Mouse (Mus musculus) embryonic facial prominence, embryonic 10.5 days (tissue): ENCODE data around the gene Nptn. TPM values are rescaled to one million over a fixed set of nuclear protein-coding genes. Genes with fewer than 3 reads are reported as not detected.

ENCODE experiments used
- DNase-seq: peaks from one replicate; pipeline ENCODE4 v3.0.0-alpha.2; 2017; ENCODE audit warnings: low spot score
- H3K27ac ChIP-seq: fragments of 300-500 bp; sonication (generic); replicated peaks from 2 replicates; pipeline ENCODE4 v1.5.1; 2016; ENCODE audit warnings: mild to moderate bottlenecking
- H3K27me3 ChIP-seq: fragments of 300-500 bp; sonication (generic); replicated peaks from 2 replicates; pipeline ENCODE4 v1.6.1; 2016; ENCODE audit warnings: low read depth, mild to moderate bottlenecking; ENCODE audit not compliant: poor library complexity, severe bottlenecking
- H3K36me3 ChIP-seq: fragments of 300-500 bp; sonication (generic); replicated peaks from 2 replicates; pipeline ENCODE4 v1.6.1; 2016; ENCODE audit warnings: mild to moderate bottlenecking, moderate library complexity
- H3K4me1 ChIP-seq: fragments of 300-500 bp; sonication (generic); 2 replicates; pipeline ENCODE4 v1.6.1; 2016
- H3K4me3 ChIP-seq: fragments of 300-500 bp; sonication (generic); 2 replicates; pipeline ENCODE4 v1.5.1; 2016; ENCODE audit warnings: mild to moderate bottlenecking, moderate library complexity
- H3K9me3 ChIP-seq: fragments of 300-500 bp; sonication (generic); 2 replicates; pipeline ENCODE4 v1.6.1; 2016; ENCODE audit warnings: mild to moderate bottlenecking
- WGBS: fragments of 180-500 bp; shearing (Covaris S2); methylation state at CpG from one replicate; pipeline ENCODE4 v1.1.7; 2016; 5-methylcytosine and 5-hydroxymethylcytosine counted together
- polyA plus RNA-seq: library from polyadenylated mRNA; unstranded; fragments of >200 nt; fragmentation: Nextera tagmentation; extraction: Ambion mirVana; gene quantifications from 2 replicates; pipeline ENCODE4 v1.2.1, GENCODE M21; 2016

The Nptn gene
- polyA plus RNA-seq: 51.3 and 53.5 TPM in 2 replicates

- H3K4me1 ChIP-seq: peaks cover 23% of the 10 kb centered on the region
- H3K36me3 ChIP-seq: no peaks in the 10 kb centered on the region
- peak within 1 kb of the TSS; percentile 96 for H3K27ac ChIP-seq
- no peaks in the 10 kb centered on the region for H3K27me3 ChIP-seq
- H3K9me3 ChIP-seq: no peaks in the 10 kb centered on the region
- DNase-seq: peak; percentile 99
- H3K4me3 ChIP-seq: peak within 1 kb of the TSS; percentile 97
- 2% methylated on average over 49 of the region's 56 CpGs for WGBS
Measured at GRCm38 (mm10) chr9:58581958-58582540, at the start of gene Nptn. Gene Nptn (plus strand): TSS chr9:58582240.

GRCm38 (mm10) chr9:58533322-58533721, 48.7 kb upstream of the Nptn start:
- Histone ChIP-seq H3K27ac (no peak overlapping the region), H3K36me3 (peaks cover 92% of the 10 kb centered on the region), H3K4me3 (no peak overlapping the region), H3K9me3 (no peaks in the 10 kb centered on the region), H3K27me3 (no peaks in the 10 kb centered on the region), H3K4me1 (0 out of 2 replicates have a peak, but pooled peaks cover 4% of the 10 kb centered on the region)
- no peak for DNase-seq
- 90% methylated on average over 6 of the region's 6 CpGs for WGBS

- 41% methylated on average over 1 of the region's 1 CpGs for WGBS
- H3K36me3 ChIP-seq: peaks cover 90% of the 10 kb centered on the region
- no peaks in the 10 kb centered on the region for H3K9me3 ChIP-seq
- DNase-seq: peak; percentile 37
- H3K4me3 ChIP-seq: no peak overlapping the region
- H3K27ac ChIP-seq: no peak overlapping the region
- H3K4me1 ChIP-seq: 0 out of 2 replicates have a peak, but pooled peaks cover 4% of the 10 kb centered on the region
- no peaks in the 10 kb centered on the region for H3K27me3 ChIP-seq
Measured at GRCm38 (mm10) chr9:58534766-58535165, 47.3 kb upstream of the Nptn start.

- no peaks in the 10 kb centered on the region for H3K9me3 ChIP-seq
- H3K4me3 ChIP-seq: no peak overlapping the region
- peaks cover 90% of the 10 kb centered on the region for H3K36me3 ChIP-seq
- WGBS: 81% methylated on average over 20 of the region's 20 CpGs
- no peaks in the 10 kb centered on the region for H3K27me3 ChIP-seq
- peak; percentile 61 for DNase-seq
- no peak overlapping the region for H3K27ac ChIP-seq
- 0 out of 2 replicates have a peak, but pooled peaks cover 4% of the 10 kb centered on the region for H3K4me1 ChIP-seq
Measured at GRCm38 (mm10) chr9:58535447-58536134, 46.4 kb upstream of the Nptn start.

- WGBS: 80% methylated on average over 3 of the region's 3 CpGs
- Histone ChIP-seq H3K36me3 (peaks cover 74% of the 10 kb centered on the region), H3K9me3 (no peaks in the 10 kb centered on the region), H3K4me1 (peaks cover 14% of the 10 kb centered on the region), H3K27me3 (no peaks in the 10 kb centered on the region), H3K27ac (no peak overlapping the region), H3K4me3 (no peak overlapping the region)
- DNase-seq: no peak
Measured at GRCm38 (mm10) chr9:58537774-58538173, 44.3 kb upstream of the Nptn start.

- H3K4me3 ChIP-seq: no peak overlapping the region
- H3K27me3 ChIP-seq: no peaks in the 10 kb centered on the region
- H3K36me3 ChIP-seq: peaks cover 57% of the 10 kb centered on the region
- peak; percentile 59 for DNase-seq
- H3K27ac ChIP-seq: no peak overlapping the region
- peaks cover 14% of the 10 kb centered on the region for H3K4me1 ChIP-seq
- 53% methylated on average over 5 of the region's 5 CpGs for WGBS
- no peaks in the 10 kb centered on the region for H3K9me3 ChIP-seq
Measured at GRCm38 (mm10) chr9:58539886-58540285, 42.2 kb upstream of the Nptn start.

GRCm38 (mm10) chr9:58541895-58542338, 40.1 kb upstream of the Nptn start:
- peaks cover 37% of the 10 kb centered on the region for H3K36me3 ChIP-seq
- no peaks in the 10 kb centered on the region for H3K27me3 ChIP-seq
- DNase-seq: peak; percentile 25
- 72% methylated on average over 6 of the region's 6 CpGs for WGBS
- H3K4me3 ChIP-seq: no peak overlapping the region
- peak overlapping the region; percentile 51; the same call in 1 of the 2 replicates for H3K27ac ChIP-seq
- peaks cover 16% of the 10 kb centered on the region for H3K4me1 ChIP-seq
- no peaks in the 10 kb centered on the region for H3K9me3 ChIP-seq

- H3K4me1 ChIP-seq: peaks cover 43% of the 10 kb centered on the region
- no peak overlapping the region for H3K27ac ChIP-seq
- no peak overlapping the region for H3K4me3 ChIP-seq
- H3K9me3 ChIP-seq: no peaks in the 10 kb centered on the region
- WGBS: 74% methylated on average over 4 of the region's 4 CpGs
- DNase-seq: no peak
- H3K27me3 ChIP-seq: no peaks in the 10 kb centered on the region
- peaks cover 12% of the 10 kb centered on the region for H3K36me3 ChIP-seq
Measured at GRCm38 (mm10) chr9:58544879-58545324, 37.1 kb upstream of the Nptn start.

GRCm38 (mm10) chr9:58545428-58545827, 36.6 kb upstream of the Nptn start:
- Histone ChIP-seq H3K27me3 (no peaks in the 10 kb centered on the region), H3K27ac (no peak overlapping the region), H3K4me1 (peaks cover 43% of the 10 kb centered on the region), H3K4me3 (no peak overlapping the region), H3K36me3 (peaks cover 10% of the 10 kb centered on the region), H3K9me3 (no peaks in the 10 kb centered on the region)
- DNase-seq: no peak
- 56% methylated on average over 6 of the region's 6 CpGs for WGBS

GRCm38 (mm10) chr9:58546630-58547360, 35.2 kb upstream of the Nptn start:
- WGBS: 85% methylated on average over 11 of the region's 11 CpGs
- peaks cover 41% of the 10 kb centered on the region for H3K4me1 ChIP-seq
- no peak overlapping the region for H3K4me3 ChIP-seq
- H3K9me3 ChIP-seq: no peaks in the 10 kb centered on the region
- no peak overlapping the region for H3K27ac ChIP-seq
- no peak for DNase-seq
- H3K36me3 ChIP-seq: peaks cover 3% of the 10 kb centered on the region; the same call in 1 of the 2 replicates
- no peaks in the 10 kb centered on the region for H3K27me3 ChIP-seq

- WGBS: 38% methylated on average over 4 of the region's 4 CpGs
- Histone ChIP-seq H3K4me1 (peaks cover 49% of the 10 kb centered on the region), H3K27ac (no peak overlapping the region), H3K27me3 (no peaks in the 10 kb centered on the region), H3K4me3 (no peak overlapping the region), H3K36me3 (peaks cover 3% of the 10 kb centered on the region; the same call in 1 of the 2 replicates), H3K9me3 (no peaks in the 10 kb centered on the region)
- DNase-seq: no peak
Measured at GRCm38 (mm10) chr9:58548897-58549296, 33.1 kb upstream of the Nptn start.

- no peak for DNase-seq
- Histone ChIP-seq H3K36me3 (peaks cover 3% of the 10 kb centered on the region; the same call in 1 of the 2 replicates), H3K4me3 (no peak overlapping the region), H3K9me3 (no peaks in the 10 kb centered on the region), H3K27ac (no peak overlapping the region), H3K4me1 (peaks cover 57% of the 10 kb centered on the region), H3K27me3 (no peaks in the 10 kb centered on the region)
- 83% methylated on average over 3 of the region's 3 CpGs for WGBS
Measured at GRCm38 (mm10) chr9:58549694-58550093, 32.3 kb upstream of the Nptn start.
